Mouse (Mus musculus): ENCODE measurements at regions not wholly inside any gene's neighbourhood (a gene's known extent, or its start where the extent isn't known, plus 50 kb on each side); places are given as distances from the start of the nearest gene placed in this dataset.

DNA sequence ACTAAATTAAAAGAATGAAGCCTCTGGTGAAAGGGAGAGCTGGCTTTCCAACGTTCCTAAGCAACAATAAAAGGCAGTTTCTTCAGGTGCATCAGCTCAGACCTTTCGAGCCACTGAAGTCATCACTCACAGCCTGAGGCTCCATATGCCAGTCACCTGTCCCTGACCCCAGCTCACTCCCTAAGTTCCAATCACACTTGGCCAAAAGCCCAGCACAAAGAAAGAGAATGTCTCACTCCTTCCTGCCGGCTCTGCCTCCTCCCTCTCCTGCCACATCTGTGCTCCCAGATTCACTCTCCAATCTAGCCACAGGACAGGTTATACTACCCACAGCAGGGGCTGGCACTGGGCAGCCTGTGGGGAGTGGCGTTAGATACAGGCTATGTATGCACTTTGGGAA lies 150.7 kb downstream of the Psat1 start:
- DNase-seq, result no peak

DNA sequence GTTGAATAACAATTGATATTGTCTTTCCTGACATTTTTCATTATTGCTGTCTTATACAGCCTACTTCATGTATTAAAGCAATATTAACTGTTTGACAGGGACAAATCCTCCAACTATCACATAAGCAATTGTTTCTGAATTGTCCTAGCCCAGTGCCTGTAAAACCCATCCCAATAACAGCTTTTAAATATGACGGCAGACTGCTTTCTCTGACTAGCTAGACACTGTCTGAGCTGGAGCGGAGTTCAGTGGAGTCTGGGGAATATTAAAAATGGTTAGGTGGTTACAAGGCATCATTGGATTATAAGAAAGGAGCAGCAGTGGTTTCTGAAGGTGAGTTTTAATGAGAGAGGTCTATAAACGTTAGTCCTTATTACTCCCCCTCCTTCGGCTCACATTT lies 155.2 kb downstream of the Psat1 start:
- DNase-seq, result no peak

DNA sequence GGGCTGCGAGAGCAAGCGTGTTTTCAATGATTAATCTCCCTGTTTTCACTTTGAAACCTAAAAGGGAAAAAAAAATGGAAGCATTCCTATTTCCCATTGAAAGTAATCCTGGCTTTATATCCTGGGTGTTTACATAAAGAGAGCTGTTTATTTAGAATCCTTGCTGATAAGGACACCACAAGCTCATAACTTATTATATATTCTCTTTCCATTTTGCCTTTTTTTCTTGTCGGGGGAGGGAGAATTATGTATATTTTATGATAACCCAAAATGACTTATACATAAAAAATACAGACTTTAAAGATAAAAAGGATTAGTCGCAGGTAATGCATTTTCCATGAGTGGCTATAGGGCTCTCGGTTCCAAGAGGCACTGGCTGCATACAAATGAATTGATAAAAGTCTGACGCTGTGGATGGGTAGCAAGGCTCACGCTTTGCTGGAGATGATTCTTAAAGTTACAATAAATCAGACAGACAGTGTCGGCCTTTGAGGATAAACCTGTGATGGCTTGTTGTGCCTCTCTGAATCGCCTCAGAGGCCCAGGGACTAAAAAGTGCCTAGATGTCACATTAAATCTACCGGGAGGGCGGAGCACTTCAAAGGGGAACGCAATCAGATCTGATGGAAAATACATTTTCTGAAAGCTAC lies 155.7 kb downstream of the Psat1 start:
- no peak for DNase-seq

DNA sequence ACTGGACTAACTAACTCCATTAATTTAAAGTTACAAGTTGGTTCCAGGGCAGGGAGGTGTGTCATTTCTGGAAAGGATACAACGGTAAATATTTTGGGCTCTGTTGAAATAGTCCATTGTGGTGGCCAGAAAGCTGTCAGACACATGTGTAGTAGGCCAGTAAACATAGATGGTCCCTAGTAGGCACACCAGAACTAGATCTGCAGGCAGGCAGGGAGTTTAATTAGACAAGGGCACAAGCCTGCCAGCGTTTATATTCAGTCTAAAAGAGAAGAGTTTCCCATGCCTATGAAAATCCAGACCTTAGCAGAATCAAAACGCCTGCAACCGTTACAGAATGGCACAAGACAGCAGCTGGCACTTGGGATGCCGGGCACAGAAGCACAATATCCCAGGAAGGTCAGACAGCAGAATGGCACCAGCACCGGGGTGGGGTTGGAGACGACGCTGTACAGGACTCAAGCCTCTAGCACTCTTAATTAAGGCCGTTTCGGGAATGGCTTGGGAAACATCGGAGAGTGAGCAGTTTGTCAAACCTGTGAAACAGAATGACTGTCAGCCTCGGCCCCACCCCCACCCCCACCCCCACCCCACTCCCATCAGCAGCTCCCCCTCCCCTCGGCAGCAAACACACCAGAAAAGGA lies 156.4 kb downstream of the Psat1 start:
- DNase-seq, result no peak

DNA sequence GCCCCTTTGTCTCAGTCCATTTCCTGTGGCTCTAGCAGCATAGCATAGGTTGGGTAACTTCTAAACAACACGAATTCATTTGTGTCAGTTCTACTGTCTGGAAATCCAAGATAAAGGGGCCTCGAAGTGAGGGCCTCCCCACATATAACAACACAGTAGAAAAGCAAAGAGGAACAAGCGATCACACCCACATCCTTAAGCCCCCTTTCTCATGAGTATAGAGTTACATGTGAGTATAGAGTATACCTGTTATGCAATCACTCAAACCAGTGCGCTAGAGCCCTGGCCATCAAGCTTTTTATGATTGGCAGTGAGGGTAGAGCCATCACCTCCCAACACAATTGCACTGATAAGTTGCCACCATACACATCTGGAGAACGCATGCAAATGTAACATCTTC lies 157.4 kb downstream of the Psat1 start:
- no peak for DNase-seq

DNA sequence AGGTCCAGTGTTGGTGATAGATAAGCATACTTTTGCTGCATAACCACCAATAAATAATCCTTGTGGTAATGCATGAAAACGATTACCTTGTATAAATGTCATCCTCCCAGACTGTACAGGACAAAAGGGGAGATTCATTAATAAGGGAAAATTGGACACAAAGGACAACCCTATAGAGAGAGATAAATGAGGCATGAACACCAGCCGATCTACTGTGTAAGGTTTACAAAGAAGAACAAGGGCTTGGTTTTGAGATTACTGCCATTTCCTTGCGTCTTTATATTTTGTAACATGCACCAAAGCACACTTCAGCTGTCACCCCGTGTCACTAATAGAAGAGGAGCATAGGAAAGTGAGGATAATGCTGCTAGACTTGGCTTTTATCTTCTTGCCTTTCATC lies 162.5 kb downstream of the Psat1 start:
- DNase-seq, result no peak

DNA sequence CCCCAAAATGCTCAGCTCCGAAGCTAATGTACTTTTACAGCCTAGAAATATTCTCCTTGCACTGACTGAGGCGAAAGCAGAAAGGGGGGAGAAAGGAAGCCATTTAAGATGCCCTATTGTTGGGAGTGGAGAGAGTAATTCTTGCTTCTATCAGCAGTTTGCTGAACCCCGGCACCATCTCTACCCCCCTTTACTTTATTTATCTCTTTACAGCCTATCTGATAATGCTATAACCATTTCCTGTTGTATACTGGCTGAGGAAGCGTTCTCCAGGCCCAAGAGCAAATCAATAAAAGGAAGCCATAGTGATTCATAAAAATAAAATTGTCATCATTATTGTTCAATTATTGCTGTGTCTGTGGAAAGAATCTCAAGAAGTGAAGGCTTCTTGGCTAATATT lies 177.5 kb downstream of the Psat1 start:
- no peak for DNase-seq

DNA sequence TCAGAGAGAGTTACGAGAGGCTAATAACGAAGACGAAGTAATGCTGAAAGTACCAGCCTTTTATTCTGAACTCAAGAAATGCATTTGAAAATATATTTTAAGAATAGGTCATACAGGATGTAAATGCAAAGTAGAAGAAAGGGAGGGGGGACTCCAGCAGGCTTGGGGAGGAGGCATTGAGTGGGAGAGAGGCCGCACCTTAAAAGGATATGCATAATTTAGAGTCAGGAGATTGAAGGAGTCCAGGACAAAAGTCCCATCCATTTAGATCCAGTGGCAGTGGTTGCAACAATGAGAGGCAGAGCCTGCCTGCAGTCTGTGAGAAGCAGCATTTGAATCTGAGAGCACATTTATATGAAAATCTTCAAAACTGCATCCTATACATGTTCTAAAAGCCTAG lies 186.1 kb downstream of the Psat1 start:
- DNase-seq, result no peak

DNA sequence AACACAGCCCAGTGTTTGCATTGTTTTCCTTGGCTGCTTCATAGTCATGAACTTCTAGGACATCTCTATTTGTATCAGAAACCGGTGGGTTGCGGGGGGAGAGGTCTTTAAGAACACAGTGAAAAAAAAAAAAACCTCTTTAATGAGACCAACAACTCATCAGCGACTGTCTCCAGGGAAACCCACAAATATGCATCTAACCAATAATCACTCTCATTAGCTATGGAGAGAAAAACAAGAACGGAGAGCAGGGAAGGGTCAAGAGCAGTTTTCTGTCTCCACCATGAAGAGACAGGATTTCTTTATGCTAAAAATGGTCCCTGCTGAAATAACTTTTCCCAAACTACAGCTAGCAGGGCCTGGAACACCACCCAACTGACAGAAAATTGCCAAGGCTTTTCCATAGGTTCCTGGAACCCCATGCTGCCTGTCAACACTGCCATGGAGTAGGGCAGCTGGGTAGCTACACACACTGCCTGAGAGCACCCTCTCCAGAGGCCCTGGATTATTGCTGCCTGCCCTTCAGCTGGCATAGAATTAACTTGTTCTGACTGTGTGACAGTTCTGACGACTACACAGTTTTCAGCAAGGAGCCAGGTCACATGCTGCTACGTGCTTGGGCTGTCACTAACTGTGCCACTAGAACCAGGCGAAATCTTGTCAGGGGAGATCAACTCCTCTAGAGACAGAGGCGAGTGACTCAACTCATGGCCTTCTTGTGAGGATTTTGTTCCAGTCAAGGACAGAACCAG lies 201.9 kb downstream of the Psat1 start:
- DNase-seq, result no peak

DNA sequence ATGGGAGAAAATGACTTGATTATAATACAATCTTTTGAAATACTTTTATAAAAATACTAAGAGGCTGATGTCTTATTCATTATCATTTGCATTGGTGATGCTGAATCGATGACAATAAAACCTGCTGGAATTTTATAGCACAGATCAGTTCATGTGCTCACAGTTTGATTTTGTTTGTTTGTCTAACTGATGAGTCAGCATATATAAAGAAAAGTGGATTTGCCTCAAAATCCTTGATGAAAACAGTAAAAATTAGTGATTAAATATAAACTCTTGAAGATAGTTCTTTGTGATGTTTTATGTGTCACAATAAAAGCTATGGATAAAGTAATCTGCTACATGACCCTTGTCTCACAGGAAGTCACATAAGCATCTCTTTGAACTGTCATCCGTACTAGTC lies 210.9 kb downstream of the Psat1 start:
- no peak for DNase-seq

DNA sequence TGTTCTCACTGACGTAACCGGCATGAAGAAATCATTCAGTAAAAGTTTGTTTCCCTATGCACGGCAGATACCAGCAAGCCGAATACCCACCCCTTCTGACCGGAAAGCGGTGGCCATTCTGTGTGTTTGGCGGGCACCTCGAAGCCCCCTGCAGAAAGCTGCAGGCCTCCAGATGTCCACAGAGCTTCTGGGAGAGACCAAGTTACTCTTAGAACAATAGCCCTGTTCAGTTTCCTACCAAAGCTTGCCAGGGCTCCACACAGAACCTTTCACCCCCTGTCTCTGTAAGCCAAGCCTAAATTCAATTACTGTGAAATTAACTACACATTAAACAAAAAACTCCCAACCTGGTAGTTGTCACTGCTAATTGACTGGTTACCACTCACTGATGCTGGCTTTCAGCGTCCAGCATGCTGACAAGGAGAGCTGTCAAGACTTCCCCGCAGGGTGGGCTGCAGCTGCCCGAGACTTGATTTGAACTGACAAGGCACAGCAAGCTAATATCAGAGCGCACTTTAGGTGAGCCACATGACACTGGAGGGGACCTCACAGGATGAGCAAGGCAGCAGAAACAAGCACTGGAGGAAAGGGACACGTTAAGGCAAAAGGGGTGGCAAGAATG lies 220.2 kb downstream of the Psat1 start:
- no peak for DNase-seq

DNA sequence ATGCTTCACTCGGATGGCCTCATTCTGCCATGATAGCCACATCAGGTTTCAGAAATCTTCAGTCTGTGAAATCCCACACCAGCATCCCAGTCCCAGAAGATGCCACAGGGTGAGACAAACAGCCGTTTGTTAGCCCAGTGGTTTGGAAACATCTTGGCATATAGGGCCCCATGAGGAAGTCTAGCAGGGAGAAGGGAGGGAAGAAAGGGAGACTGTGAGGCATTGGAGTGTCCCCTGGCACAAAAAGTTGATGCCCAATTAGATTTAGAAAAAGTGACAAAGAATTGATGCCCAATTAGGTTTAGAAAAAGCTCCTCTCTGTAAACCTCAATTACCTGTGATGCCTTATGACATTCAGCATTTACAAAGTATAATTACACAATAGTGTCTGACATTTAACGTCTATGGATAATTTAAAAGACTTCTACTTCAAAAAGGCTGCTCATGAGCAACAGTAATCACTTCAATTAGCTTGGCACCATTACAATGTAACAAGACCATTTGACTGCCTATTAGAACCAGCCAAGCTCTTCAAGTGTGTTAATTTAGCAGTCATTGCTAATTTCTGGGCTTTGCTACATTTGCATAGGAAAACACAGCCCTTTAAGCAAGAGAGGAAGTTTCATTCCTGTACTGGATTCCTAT lies 254.6 kb downstream of the Psat1 start:
- no peak for DNase-seq

DNA sequence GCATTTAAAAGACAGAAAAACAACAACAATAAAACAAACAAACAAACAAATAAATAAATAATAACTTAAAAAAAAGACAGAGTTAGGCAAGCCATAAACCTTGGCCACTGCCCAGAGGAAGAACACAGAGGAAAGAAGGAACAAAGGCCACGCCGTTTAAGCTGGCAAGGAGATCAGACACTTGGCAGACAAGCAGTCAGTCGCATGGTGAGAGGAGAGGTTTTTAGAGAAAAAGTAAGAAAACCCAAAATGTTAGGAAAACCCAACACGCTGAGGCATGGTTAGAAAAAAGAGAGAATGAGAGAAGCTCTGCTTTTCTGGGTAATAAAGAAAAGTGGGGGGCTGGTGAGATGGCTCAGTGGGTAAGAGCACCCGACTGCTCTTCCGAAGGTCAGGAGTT lies 277.1 kb downstream of the Psat1 start:
- DNase-seq, result no peak

DNA sequence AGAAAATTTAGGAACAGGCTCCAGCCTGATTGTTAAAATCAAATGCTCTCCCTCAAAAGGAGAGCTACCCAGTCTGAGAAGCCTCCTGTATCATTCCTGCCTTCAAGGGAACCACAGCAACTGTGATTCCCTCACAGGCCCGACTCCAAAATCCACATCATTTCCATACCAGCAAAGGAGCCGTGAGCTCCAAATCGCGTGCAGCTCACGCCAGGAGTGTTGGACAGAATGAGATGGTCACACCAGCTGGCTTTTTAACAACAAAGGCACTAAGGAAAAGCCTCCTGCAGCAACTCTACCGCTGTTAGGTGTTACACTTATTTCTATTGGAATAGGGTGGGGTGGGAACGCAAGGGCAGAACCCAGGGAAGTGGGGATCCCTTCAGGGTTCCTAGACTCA lies 277.6 kb downstream of the Psat1 start:
- no peak for DNase-seq

DNA sequence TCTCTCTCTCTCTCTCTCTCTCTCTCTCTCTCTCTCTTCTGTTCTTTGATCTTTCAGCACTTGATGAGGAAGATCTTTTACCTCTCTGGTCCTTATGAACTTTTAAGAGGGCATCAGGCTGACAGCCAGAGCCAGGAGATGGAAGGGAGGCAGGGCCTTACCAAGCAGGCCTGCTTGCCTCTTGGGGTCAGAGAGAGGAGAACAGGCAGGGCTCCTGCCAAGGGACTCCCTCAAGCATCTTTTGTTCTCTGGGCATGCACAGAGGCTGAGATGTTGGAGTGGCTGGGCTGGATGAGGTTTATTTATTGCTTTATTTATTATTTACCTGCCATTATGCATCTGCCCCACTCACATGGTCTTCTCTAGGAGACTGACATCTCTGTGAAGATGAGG lies 278.5 kb downstream of the Psat1 start:
- DNase-seq, result no peak

DNA sequence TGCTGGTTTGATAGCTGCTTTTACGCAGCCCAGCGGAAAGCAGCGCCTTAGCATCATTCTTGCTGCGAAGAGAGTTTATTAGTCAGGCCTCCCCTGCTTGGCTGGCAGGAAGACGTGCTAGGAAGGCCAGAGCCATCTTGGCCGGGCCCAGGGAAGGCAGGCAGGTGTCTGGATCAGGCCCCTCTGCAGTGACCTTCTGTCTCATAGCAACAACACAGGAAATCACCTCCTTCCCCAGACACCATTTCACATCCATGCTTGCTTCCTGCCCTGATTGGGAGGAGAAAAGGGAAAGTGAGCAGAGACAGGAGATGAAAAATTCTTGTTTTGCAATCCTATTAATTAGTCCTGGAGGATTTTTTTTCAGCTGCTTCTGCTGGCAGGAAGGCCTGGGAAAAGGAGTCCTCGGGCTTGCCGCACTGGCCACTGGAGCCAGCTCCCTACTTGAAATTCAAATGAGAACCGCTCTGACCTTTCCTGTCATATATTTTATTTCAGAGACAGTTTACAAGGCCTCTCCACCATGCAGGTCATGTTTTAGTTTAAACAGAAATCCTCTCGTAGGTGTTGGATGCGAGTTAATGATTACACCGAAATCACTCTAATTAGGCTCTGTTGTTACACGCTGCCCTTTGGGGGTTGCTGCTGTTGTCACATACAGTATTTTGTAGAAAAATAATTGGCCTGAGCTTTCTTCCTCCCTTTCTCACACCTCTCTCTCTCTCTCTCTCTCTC lies 279.1 kb downstream of the Psat1 start:
- peak; percentile 34 for DNase-seq

DNA sequence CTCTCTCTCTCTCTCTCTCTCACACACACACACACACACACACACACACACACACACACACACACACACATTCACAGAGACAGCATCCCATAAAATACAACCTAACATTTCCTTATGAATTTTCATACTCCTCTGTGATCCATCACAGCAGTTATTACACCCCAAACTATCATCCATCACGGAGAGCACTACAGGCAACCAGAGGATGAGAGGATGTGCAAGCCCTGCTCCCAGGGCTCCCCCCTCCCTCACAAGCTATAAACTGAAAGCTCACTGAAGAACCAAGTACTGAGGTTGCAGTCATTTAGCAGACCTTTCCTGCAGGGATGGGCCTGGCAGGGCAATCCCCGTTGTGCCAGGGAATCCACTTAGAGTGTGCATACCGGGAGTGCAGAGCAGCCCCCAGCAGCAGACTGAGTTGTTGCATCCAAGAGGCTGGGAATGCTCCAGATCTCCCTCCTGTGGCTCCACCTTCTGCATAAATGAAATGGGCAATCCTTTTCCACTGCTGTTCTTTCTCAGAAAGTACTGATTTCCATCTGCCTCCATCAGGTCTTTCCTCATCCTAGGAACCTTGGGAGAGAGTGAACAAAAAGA lies 283.4 kb downstream of the Psat1 start:
- no peak for DNase-seq

DNA sequence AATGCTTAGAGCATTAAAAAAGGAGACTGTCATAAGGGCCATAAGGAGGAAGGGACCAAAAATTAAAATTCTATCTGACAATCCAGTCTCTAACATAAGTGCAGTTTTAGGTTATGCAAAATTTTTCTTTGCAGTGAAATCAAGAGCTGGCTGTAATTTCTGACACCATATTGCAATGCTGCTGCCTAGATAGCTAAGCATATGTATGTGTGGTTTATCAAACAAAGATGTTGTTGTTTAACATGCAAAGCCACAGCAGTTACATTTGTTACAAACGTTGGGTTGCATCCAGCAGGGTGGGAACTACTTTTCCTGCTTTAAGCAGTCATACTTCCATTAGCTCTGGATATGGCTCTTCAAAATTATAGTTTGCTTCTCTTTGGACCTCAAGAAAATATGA lies 288.5 kb downstream of the Psat1 start:
- no peak for DNase-seq

DNA sequence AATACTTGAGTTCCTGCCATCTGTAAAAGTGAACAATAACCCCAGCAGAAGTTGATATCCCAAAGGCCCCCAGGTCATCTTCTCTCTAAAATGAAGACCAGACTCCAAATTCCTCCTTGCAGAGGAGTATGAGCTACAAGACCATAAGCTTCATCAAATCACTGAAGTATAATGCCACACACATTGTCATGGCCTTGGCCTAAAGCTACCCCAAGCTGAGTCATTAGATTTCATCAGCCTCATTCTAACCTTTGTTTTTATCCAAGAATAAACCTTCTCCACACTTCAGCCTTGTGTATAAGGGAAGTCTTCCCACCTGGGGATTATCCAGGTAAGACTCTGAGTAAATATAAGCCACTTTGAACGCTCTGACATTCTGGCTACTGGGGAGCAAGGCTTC lies 289.3 kb downstream of the Psat1 start:
- no peak for DNase-seq

DNA sequence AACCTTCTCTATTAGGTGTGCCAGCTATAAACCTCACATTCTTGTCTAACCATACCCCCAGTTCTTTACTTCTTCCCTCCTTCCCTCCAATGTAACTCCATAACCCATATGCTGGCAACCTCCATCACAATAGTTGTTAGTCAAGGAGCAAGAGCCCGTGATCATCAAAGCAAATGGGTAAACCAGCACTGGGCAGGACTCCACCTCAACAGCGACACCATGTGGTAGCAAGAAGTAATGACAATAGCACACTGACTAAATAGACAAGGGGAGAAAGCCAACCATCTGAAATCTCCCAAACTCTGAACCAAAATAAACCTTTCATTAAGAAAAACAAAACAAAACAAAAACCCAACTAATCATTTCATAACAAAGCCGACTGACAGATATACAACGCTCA lies 297.8 kb downstream of the Psat1 start:
- no peak for DNase-seq

DNA sequence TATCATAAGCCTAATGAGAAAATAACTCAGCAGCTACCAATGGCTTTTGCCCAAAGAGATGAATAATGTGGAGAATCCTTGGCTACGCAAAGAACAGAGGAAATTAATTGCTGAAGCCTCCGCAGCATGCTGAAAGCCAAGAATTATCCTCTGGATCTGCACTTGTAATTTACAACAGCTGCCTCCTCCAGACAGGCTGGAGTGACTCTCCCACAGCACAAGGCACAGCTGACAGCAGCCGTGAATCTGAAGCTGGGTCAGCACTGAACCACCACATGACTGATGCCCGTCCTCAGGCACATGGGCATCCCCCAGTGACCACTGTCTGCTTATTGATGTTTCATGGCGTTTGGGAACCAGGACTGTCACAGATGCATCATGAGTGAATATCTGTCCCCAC lies 299.8 kb downstream of the Psat1 start:
- no peak for DNase-seq

DNA sequence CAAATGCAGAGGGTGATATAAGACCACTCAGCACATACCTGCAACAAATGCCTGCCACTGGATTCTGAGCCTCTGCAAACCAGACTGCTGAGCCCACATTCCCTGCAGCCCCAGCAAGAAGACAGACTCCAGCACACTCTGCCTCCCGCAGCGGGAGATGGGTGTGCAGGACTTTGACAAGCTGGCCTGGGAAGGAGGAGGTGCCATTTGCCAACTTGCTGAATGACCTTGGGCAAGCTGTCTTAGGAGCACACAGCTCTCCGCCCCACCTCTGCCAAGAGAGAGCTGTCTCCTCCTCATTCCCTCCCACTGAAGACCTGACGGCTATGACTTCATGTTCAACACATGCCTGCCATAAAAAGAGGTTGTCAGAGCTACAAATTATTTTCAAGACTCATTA lies 302.4 kb downstream of the Psat1 start:
- DNase-seq, result no peak
